Mouse (Mus musculus): ENCODE results near the gene Foxp4. TPM values are rescaled to one million over a fixed set of nuclear protein-coding genes. Genes with fewer than 3 reads are reported as not detected.
A peak's percentile ranks its signal among the peaks of the same experiment; 100 is the strongest.

The Foxp4 gene
- polyA plus RNA-seq, 1 experiment from 2014 or later, result 14.6 TPM

DNA sequence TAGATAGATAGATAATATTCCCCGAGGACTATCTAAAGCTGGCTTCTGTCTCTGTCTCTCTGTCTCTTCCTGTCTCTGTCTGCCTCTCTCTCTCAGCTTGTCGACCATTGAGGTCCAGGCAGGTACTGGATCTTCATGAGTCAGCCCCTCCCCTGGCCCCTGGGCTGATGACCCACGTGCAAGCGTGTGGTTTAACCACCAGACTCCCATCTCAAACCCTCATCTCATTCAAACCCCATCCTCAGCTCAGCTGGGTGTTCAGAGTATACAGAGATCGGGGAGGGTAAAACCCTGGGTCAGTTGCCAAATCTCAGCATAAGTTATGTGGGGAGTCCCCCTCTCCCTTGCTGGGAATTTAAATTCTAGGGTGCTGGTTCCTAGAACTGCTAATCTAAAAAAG lies 24.3 kb upstream of the Foxp4 start:
- Histone ChIP-seq H3K9ac (ENCODE audit: low read length) (no peak overlapping the region), H3K36me3 (ENCODE audit: control insufficient read depth, insufficient read depth, low read length) (no peaks in the 10 kb centered on the region), H3K27ac (replicated peaks) (no peak overlapping the region), H3K4me3 (ENCODE audit: low read depth, low read length) (no peak overlapping the region), H3K4me1 (replicated peaks; ENCODE audit: control insufficient read depth, insufficient read depth) (no peaks in the 10 kb centered on the region), H3K27me3 (ENCODE audit: control insufficient read depth, insufficient read depth, low read length) (no peaks in the 10 kb centered on the region), H3K9me3 (ENCODE audit: control insufficient read depth, low read length) (no peaks in the 10 kb centered on the region), H3K4me2 (replicated peaks; ENCODE audit: low read depth) (no peak overlapping the region)
- ATAC-seq (ENCODE audit: low FRiP score, low TSS enrichment), result no peak
- DNase-seq (ENCODE audit: low spot score), result no peak
- WGBS, result 76% methylated on average over 5 of the region's 5 CpGs
- TF ChIP-seq EP300 (optimal IDR thresholded peaks at IDR 0.05), result no peak
- TF ChIP-seq CTCF (IDR thresholded peaks at IDR 0.05; ENCODE audit: low read depth), result no peak

DNA sequence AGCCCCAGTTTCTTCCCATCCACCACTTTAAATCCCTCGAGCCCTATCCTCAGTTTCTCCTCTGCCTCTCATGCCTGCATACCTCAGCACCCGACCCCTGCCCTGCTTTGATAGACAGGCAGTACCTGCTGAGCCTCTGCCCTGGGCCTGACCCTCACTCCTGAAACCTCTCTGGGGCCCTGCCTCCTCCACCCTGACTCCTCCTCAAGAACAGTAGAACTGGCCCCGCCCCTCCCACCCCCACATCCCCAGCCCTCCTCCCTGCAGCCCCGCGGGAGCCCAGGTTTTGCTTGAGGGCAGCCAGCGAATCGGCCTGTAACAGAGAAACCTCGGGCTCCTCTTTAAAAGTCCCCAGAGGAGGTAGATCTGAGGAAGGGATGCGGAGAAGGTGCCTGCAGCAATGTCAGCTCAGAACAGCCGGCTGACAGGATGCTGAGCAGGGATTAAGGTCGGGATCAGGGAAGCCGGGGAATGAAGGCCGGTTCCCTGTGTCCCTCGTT lies 22.5 kb upstream of the Foxp4 start:
- ATAC-seq (ENCODE audit: low FRiP score, low TSS enrichment) (peak; percentile 47), DNase-seq (ENCODE audit: low spot score) (peak; percentile 59)
- no peak overlapping the region for H3K27ac ChIP-seq (replicated peaks)
- WGBS, result 12% methylated on average over 14 of the region's 14 CpGs
- TF ChIP-seq EP300 (optimal IDR thresholded peaks at IDR 0.05) (no peak), CTCF (IDR thresholded peaks at IDR 0.05; ENCODE audit: low read depth) (no peak)
- H3K4me2 ChIP-seq (replicated peaks; ENCODE audit: low read depth), result peak overlapping the region; percentile 31; the same call in 1 of the 2 replicates
- H3K9ac ChIP-seq (ENCODE audit: low read length), result peak overlapping the region; percentile 23; the same call in 1 of the 2 replicates
- H3K4me1 ChIP-seq (replicated peaks; ENCODE audit: control insufficient read depth, insufficient read depth), result no peaks in the 10 kb centered on the region
- H3K9me3 ChIP-seq (ENCODE audit: control insufficient read depth, low read length), result no peaks in the 10 kb centered on the region
- no peak overlapping the region for H3K4me3 ChIP-seq (ENCODE audit: low read depth, low read length)
- H3K27me3 ChIP-seq (ENCODE audit: control insufficient read depth, insufficient read depth, low read length), result no peaks in the 10 kb centered on the region
- H3K36me3 ChIP-seq (ENCODE audit: control insufficient read depth, insufficient read depth, low read length), result no peaks in the 10 kb centered on the region

DNA sequence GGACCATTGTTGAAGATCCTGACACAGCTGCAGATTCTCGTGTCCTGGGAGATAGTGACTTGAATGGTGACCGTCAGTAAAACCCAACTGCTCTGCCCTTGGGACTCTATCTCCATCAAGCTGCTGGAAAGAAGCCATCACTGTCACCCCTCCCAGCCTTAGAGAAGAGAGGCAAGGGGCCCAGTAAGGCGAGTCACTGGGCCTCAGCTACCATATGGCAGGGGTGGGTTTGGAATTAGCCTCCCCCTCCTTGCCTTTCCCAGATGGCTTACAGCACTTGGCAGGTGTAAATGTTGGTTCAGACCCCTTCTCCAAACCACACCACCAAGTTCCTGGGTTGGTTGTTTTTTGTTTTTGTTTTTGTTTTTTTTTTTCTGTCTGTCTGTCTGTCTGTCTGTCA lies 21.7 kb upstream of the Foxp4 start:
- WGBS, result 78% methylated on average over 3 of the region's 3 CpGs
- no peak for DNase-seq (ENCODE audit: low spot score)
- no peak overlapping the region for H3K27ac ChIP-seq (replicated peaks)

DNA sequence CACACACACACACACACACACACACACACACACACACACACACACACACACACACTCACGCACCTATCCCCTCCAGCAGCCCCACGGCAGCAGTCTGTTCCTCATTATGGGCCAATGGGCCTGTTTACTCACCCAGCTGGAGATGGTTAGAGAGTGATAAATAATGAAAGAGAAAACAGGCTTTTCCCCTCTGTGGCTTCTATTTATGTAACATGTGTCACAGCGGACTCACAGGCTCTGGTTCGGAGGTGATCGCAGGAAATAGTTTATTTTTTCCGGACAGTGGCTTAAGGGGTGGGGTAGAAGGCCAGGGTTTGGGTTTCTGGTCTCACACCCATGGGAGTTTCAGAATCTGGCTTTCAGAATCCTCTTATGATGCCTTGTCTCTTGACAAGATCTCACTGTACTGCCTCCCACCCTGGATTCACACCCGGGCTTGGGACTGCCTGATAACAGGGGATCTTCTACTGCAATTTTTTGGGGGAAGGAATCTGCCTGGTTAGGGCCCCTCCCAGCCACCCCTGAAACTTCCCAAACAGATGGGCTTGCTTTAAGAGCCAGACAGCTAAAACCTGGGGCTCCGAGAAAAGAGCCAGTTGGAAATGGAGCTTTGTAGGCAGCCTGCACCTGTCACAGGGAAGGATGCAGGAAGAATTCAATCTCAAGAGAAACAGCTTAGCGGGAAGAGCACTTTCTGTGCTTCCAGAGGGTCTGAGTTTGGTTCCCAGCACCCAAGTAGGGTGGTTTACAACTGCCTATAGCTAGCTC lies 18.8 kb upstream of the Foxp4 start:
- Histone ChIP-seq H3K4me3 (ENCODE audit: low read depth, low read length) (no peak overlapping the region), H3K4me1 (replicated peaks; ENCODE audit: control insufficient read depth, insufficient read depth) (no peaks in the 10 kb centered on the region), H3K27ac (replicated peaks) (no peak overlapping the region), H3K9ac (ENCODE audit: low read length) (no peak overlapping the region), H3K27me3 (ENCODE audit: control insufficient read depth, insufficient read depth, low read length) (no peaks in the 10 kb centered on the region), H3K36me3 (ENCODE audit: control insufficient read depth, insufficient read depth, low read length) (no peaks in the 10 kb centered on the region), H3K9me3 (ENCODE audit: control insufficient read depth, low read length) (no peaks in the 10 kb centered on the region), H3K4me2 (replicated peaks; ENCODE audit: low read depth) (no peak overlapping the region)
- TF ChIP-seq EP300 (optimal IDR thresholded peaks at IDR 0.05) (no peak), CTCF (IDR thresholded peaks at IDR 0.05; ENCODE audit: low read depth) (no peak)
- 43% methylated on average over 9 of the region's 9 CpGs for WGBS
- ATAC-seq (ENCODE audit: low FRiP score, low TSS enrichment) (no peak; the same call in 1 of the 2 replicates), DNase-seq (ENCODE audit: low spot score) (no peak)

More for the DNA sequence above, 21.7 kb upstream of the Foxp4 start:
- Histone ChIP-seq H3K27me3 (ENCODE audit: control insufficient read depth, insufficient read depth, low read length) (no peaks in the 10 kb centered on the region), H3K36me3 (ENCODE audit: control insufficient read depth, insufficient read depth, low read length) (no peaks in the 10 kb centered on the region), H3K9me3 (ENCODE audit: control insufficient read depth, low read length) (no peaks in the 10 kb centered on the region), H3K9ac (ENCODE audit: low read length) (no peak overlapping the region), H3K4me3 (ENCODE audit: low read depth, low read length) (no peak overlapping the region), H3K4me2 (replicated peaks; ENCODE audit: low read depth) (no peak overlapping the region), H3K4me1 (replicated peaks; ENCODE audit: control insufficient read depth, insufficient read depth) (no peaks in the 10 kb centered on the region)
- no peak for ATAC-seq (ENCODE audit: low FRiP score, low TSS enrichment)
- no peak for TF ChIP-seq EP300 (optimal IDR thresholded peaks at IDR 0.05)
- no peak for TF ChIP-seq CTCF (IDR thresholded peaks at IDR 0.05; ENCODE audit: low read depth)

DNA sequence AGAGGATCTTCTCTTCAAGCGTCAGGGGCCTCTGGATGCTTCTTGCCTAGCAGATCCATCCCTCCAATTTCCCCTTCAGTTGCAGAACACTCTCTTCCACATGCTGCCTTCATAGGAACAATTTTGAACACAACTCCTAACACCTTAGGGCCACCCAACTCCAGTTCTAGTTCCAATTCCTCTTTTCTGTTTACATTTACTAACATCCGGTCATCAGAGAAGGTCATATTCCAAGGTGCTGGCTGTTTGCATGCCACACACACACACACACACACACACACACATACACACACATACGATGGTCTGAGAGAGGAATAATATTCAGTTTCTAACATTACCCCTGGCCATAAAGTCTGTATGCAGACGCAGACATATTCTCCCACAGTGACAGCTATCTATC lies 17.6 kb upstream of the Foxp4 start:
- Histone ChIP-seq H3K27ac (replicated peaks) (no peak overlapping the region), H3K4me1 (replicated peaks; ENCODE audit: control insufficient read depth, insufficient read depth) (no peaks in the 10 kb centered on the region), H3K4me2 (replicated peaks; ENCODE audit: low read depth) (no peak overlapping the region), H3K9ac (ENCODE audit: low read length) (no peak overlapping the region), H3K27me3 (ENCODE audit: control insufficient read depth, insufficient read depth, low read length) (no peaks in the 10 kb centered on the region), H3K4me3 (ENCODE audit: low read depth, low read length) (no peak overlapping the region), H3K36me3 (ENCODE audit: control insufficient read depth, insufficient read depth, low read length) (no peaks in the 10 kb centered on the region), H3K9me3 (ENCODE audit: control insufficient read depth, low read length) (no peaks in the 10 kb centered on the region)
- ATAC-seq (ENCODE audit: low FRiP score, low TSS enrichment), result no peak
- 70% methylated on average over 4 of the region's 4 CpGs for WGBS
- DNase-seq (ENCODE audit: low spot score), result no peak
- TF ChIP-seq CTCF (IDR thresholded peaks at IDR 0.05; ENCODE audit: low read depth), result no peak
- TF ChIP-seq EP300 (optimal IDR thresholded peaks at IDR 0.05), result no peak

DNA sequence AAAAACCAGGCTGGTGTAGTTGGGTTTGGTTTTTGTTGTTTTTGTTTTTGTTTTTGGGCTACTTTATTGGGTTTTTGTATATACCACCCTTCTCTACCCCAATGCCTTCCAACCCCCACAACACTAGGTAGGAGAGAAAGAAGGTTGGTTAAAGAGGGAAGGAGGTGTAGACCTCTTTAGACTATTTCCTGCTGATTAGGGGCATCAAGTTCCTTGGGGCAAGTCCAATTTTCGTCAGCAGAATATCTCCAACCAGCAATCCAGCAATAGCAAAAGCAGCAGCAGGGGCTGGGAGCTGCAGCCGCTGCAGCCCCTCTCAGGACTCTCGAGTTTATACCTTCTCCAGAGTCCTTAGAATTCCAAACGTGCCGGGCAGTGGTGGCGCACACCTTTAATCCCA lies 14.4 kb upstream of the Foxp4 start:
- H3K27me3 ChIP-seq (ENCODE audit: control insufficient read depth, insufficient read depth, low read length), result no peaks in the 10 kb centered on the region
- H3K4me2 ChIP-seq (replicated peaks; ENCODE audit: low read depth), result no peak overlapping the region
- H3K9ac ChIP-seq (ENCODE audit: low read length), result no peak overlapping the region
- no peak overlapping the region for H3K27ac ChIP-seq (replicated peaks)
- TF ChIP-seq EP300 (optimal IDR thresholded peaks at IDR 0.05) (no peak), CTCF (IDR thresholded peaks at IDR 0.05; ENCODE audit: low read depth) (no peak)
- no peaks in the 10 kb centered on the region for H3K36me3 ChIP-seq (ENCODE audit: control insufficient read depth, insufficient read depth, low read length)
- ATAC-seq (ENCODE audit: low FRiP score, low TSS enrichment), result no peak
- WGBS, result 64% methylated on average over 6 of the region's 6 CpGs
- H3K4me1 ChIP-seq (replicated peaks; ENCODE audit: control insufficient read depth, insufficient read depth), result no peaks in the 10 kb centered on the region
- H3K4me3 ChIP-seq (ENCODE audit: low read depth, low read length), result no peak overlapping the region
- no peaks in the 10 kb centered on the region for H3K9me3 ChIP-seq (ENCODE audit: control insufficient read depth, low read length)
- DNase-seq (ENCODE audit: low spot score), result no peak
